Mouse (Mus musculus): ENCODE results near the gene Cubn.

GRCm38 (mm10) chr2:13237140-13237901 is 254.3 kb downstream of the Cubn start:
- TF ChIP-seq CTCF (IDR thresholded peaks at IDR 0.05; ENCODE audit: borderline replicate concordance, insufficient read depth, low read depth, low read length) (peak; percentile 39; the same call in 1 of the 2 replicates), POLR2A (IDR thresholded peaks at IDR 0.05; ENCODE audit: borderline replicate concordance, insufficient read depth, low read length) (no peak)

All from cerebellum, adult 2 months (tissue).